Mouse (Mus musculus): ENCODE measurements around the gene Wars2.

DNA sequence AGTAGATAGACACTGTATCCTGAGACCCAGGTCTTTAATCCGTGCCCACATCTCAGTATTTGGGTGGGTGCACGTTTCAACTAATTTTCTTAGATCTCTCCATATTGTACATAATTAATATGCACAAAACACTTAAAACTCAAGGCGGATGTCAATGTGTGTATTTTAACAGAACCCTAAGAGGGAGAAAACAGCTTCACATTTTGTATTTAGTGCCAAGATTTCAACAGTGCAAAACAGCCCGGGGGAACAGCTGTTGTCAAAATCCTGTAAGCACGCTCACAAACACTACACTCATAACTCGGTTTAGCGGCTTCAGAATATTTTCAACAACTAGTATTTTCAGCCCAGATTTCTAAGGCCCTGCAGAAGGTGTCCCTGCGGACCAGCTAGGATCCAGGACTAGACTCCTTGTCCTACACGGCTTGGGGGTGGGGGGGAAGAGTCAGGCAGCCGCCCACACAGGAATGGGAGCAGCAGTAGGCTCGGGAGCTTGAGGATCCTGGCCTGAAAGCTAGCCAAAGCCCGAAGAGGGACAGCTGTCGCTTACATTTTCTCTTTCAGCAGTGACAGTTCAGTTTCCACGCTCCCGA lies 113.8 kb downstream of the Wars2 start:
- TF ChIP-seq POLR2A (IDR thresholded peaks at IDR 0.05; ENCODE audit: insufficient read length, low read depth): no peak
- no peak for TF ChIP-seq E2F4 (IDR thresholded peaks at IDR 0.05; ENCODE audit: insufficient read depth)
- TF ChIP-seq MYOG (IDR thresholded peaks at IDR 0.05; ENCODE audit: control insufficient read depth in 1 of 3, insufficient read depth in 1 of 3, insufficient read length in 2 of 3, low read depth in 2 of 3): peak in 2 of 3 experiments; percentile 46 to 76
- no peak for TF ChIP-seq MAX (IDR thresholded peaks at IDR 0.05; ENCODE audit: low read depth)

Measured in myocyte (in vitro differentiated cells).